Mouse (Mus musculus): ENCODE results near the gene Rrp9. TPM values are rescaled to one million over a fixed set of nuclear protein-coding genes. Genes with fewer than 3 reads are reported as not detected.

The Rrp9 gene
- total and polyA plus RNA-seq, 3 experiments: 315 to 395 TPM; not detected in 1

GRCm38 (mm10) chr9:106429221-106430014 is 46.3 kb upstream of the Rrp9 start, which contains the start of gene Rpl29 (continued):
- TF ChIP-seq POLR2AphosphoS2 (IDR thresholded peaks at IDR 0.05; ENCODE audit: low read length): peak; percentile 89
- no peak for TF ChIP-seq POLR2AphosphoS5 (IDR thresholded peaks at IDR 0.05; ENCODE audit: borderline replicate concordance, low read depth, low read length)
- no peak; the same call in 1 of the 2 replicates for TF ChIP-seq ZNF384 (IDR thresholded peaks at IDR 0.05; ENCODE audit: low read depth, low read length)

DNA sequence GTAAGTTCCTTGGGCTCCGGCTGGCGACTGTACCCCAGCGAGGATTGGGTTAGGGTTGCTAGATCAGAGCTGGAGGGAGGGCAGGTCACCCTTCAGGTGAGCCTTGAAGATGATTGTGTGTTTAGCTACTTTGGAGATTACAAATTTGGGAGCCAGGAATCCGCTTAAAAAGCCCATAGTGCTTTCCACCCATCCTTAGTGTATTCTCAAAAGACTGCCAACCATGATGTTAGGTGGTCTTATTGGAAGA is 45.8 kb upstream of the Rrp9 start:
- Histone ChIP-seq H3K9me3 (replicated peaks; ENCODE audit: insufficient read depth, low read length) (no peaks in the 10 kb centered on the region), H3K79me2 (ENCODE audit: control insufficient read depth, insufficient read depth, low read length, poor library complexity) (peaks cover 24% of the 10 kb centered on the region), H3K36me3 (ENCODE audit: control insufficient read depth in 1 of 2, insufficient read depth in 2 of 2, low read length in 2 of 2) (peaks cover 4 to 9% of the 10 kb centered on the region in 2 experiments; a peak in 3 of 4 replicates), H3K27me3 (ENCODE audit: control insufficient read depth in 1 of 2, insufficient read depth in 2 of 2, low read length in 2 of 2) (no peaks in the 10 kb centered on the region; a peak in 1 of 4 replicates), H3K9ac (ENCODE audit: control insufficient read depth, low read depth, low read length, poor library complexity, severe bottlenecking) (peak overlapping the region; percentile 100), H3K4me3 (ENCODE audit: control insufficient read depth in 1 of 2, insufficient read depth in 1 of 2, low read depth in 2 of 2, low read length in 2 of 2) (peak overlapping the region; percentile 73 to 100), H3K27ac (ENCODE audit: control insufficient read depth, low read depth, low read length) (peak overlapping the region; percentile 85), H3K4me1 (ENCODE audit: control insufficient read depth in 1 of 2, insufficient read depth in 2 of 2, low read length in 2 of 2) (peaks cover 0 to 15% of the 10 kb centered on the region in 2 experiments; a peak in 1 of 4 replicates)
- no peak for DNase-seq (ENCODE audit: low read depth, low spot score)
- TF ChIP-seq GATA1 (IDR thresholded peaks at IDR 0.05; ENCODE audit: low read depth, low read length) (no peak), MEF2A (IDR thresholded peaks at IDR 0.05; ENCODE audit: extremely low read depth, insufficient replicate concordance, low read depth, low read length, poor library complexity, severe bottlenecking) (no peak), POLR2AphosphoS5 (IDR thresholded peaks at IDR 0.05; ENCODE audit: borderline replicate concordance, low read depth, low read length) (no peak), MYC (IDR thresholded peaks at IDR 0.05; ENCODE audit: low read depth, low read length) (no peak), CTCF (IDR thresholded peaks at IDR 0.05 in 2 of 3, conservative IDR thresholded peaks at IDR 0.05 in 1 of 3; ENCODE audit: control insufficient read depth in 1 of 3, insufficient read depth in 1 of 3, low read depth in 2 of 3, low read length in 3 of 3, poor library complexity in 1 of 3, severe bottlenecking in 1 of 3) (no peak), TBP (IDR thresholded peaks at IDR 0.05; ENCODE audit: low read depth, low read length) (no peak), SMC3 (IDR thresholded peaks at IDR 0.05; ENCODE audit: low read depth, low read length) (no peak), BHLHE40 (IDR thresholded peaks at IDR 0.05; ENCODE audit: borderline replicate concordance, low read depth, low read length) (no peak)

DNA sequence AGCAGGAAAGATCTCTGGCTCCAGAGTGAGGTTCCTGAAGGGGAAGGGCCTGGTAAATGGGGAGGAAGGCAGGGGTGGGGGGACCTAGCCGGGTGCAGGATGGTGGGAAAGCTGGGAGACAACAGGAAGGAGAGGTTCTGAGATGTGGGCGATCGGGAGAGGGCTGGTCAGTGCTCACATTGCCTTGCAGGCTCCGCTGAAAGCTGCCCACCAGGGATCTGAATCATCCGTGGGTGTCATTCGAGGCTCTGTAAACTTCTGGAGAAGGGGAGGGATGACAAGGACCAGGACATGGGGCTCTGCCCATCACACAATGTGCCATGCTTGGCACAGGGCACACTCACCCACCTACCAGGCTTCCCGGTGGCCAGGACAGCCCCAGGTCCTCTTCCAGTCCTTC is 42.4 kb upstream of the Rrp9 start:
- Histone ChIP-seq H3K9ac (ENCODE audit: control insufficient read depth, low read depth, low read length, poor library complexity, severe bottlenecking) (no peak overlapping the region), H3K4me1 (ENCODE audit: control insufficient read depth in 1 of 2, insufficient read depth in 2 of 2, low read length in 2 of 2) (peaks cover 0 to 28% of the 10 kb centered on the region in 2 experiments; a peak in 3 of 4 replicates), H3K79me2 (ENCODE audit: control insufficient read depth, insufficient read depth, low read length, poor library complexity) (peaks cover 24% of the 10 kb centered on the region), H3K9me3 (replicated peaks; ENCODE audit: insufficient read depth, low read length) (no peaks in the 10 kb centered on the region), H3K4me3 (ENCODE audit: control insufficient read depth in 1 of 2, insufficient read depth in 1 of 2, low read depth in 2 of 2, low read length in 2 of 2) (no peak overlapping the region), H3K36me3 (ENCODE audit: control insufficient read depth in 1 of 2, insufficient read depth in 2 of 2, low read length in 2 of 2) (peaks cover 4 to 9% of the 10 kb centered on the region in 2 experiments; a peak in 3 of 4 replicates), H3K27ac (ENCODE audit: control insufficient read depth, low read depth, low read length) (no peak overlapping the region), H3K27me3 (ENCODE audit: control insufficient read depth in 1 of 2, insufficient read depth in 2 of 2, low read length in 2 of 2) (no peaks in the 10 kb centered on the region)
- no peak for DNase-seq (ENCODE audit: low read depth, low spot score)
- TF ChIP-seq CHD2 (IDR thresholded peaks at IDR 0.05; ENCODE audit: low read length) (no peak), POLR2A (IDR thresholded peaks at IDR 0.05; ENCODE audit: control insufficient read depth in 1 of 2, insufficient read depth in 1 of 2, low read depth in 1 of 2, low read length in 2 of 2, poor library complexity in 1 of 2) (peak in 1 of 2 experiments; percentile 36; a peak in 1 of 4 replicates)
